Mouse (Mus musculus) brown adipose tissue, adult 24 weeks (tissue): ENCODE measurements around the gene 4930568D16Rik. TPM values are rescaled to one million over a fixed set of nuclear protein-coding genes. Genes with fewer than 3 reads are reported as not detected.

Source experiments
- H3K27ac ChIP-seq: fragments of 200-500 bp; replicated peaks from 2 replicates; pipeline ENCODE4 v1.5.1; 2012; ENCODE audit warnings: low read depth, mild to moderate bottlenecking, low read length
- H3K4me1 ChIP-seq: fragments of 200-500 bp; 2 replicates; pipeline ENCODE4 v1.6.1; 2012; ENCODE audit warnings: low read length, mixed read lengths; ENCODE audit not compliant: control insufficient read depth, insufficient read depth, insufficient read length
- H3K4me3 ChIP-seq: fragments of 200-500 bp; 2 replicates; pipeline ENCODE4 v1.5.1; 2012; ENCODE audit warnings: low read depth, mild to moderate bottlenecking, low read length, moderate library complexity; ENCODE audit not compliant: insufficient read depth
- polyA plus RNA-seq: library from polyadenylated mRNA; stranded (reverse); fragments of >200 nt; gene quantifications from 2 replicates; pipeline ENCODE4 v1.2.4, GENCODE M21; 2012; ENCODE audit not compliant: missing spikeins, insufficient read depth, insufficient read length

4930568D16Rik gene
- not detected in 2 replicates for polyA plus RNA-seq

GRCm38 (mm10) chr2:35367629-35368028, at the start of gene 4930568D16Rik:
Gene 4930568D16Rik, minus strand, starts transcription at chr2:35367729.
- no peak within 1 kb of the TSS for H3K4me3 ChIP-seq
- H3K4me1 ChIP-seq, result no peaks in the 10 kb centered on the region

GRCm38 (mm10) chr2:35417231-35417630, 49.7 kb upstream of the 4930568D16Rik start:
- H3K4me1 ChIP-seq, result peaks cover 8% of the 10 kb centered on the region; the same call in 1 of the 2 replicates
- H3K4me3 ChIP-seq, result no peak overlapping the region
- no peak overlapping the region for H3K27ac ChIP-seq

More at GRCm38 (mm10) chr2:35367629-35368028, at the start of gene 4930568D16Rik:
- no peak within 1 kb of the TSS for H3K27ac ChIP-seq

DNA sequence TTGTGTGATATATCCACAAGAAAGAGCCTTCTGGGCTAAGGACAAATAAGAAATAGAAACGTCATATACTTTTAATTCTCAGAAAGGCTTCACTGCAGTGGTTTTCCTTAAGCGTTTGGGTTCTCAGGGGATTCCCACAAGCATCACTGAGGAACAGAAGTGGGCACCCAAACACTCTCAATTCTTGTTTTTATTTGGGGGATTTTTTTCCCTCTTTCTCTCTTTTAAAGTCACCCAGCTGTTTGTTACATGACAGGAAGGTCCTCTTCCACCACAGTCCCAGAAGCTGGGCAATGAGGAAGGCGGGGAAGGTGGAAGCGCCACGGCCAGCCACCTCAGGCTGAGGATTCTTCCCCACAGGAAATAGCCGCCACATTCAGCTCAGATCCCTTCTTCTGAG, 48.9 kb upstream of the 4930568D16Rik start:
- no peak overlapping the region for H3K27ac ChIP-seq
- H3K4me3 ChIP-seq, result no peak overlapping the region
- peaks cover 8% of the 10 kb centered on the region; the same call in 1 of the 2 replicates for H3K4me1 ChIP-seq

DNA sequence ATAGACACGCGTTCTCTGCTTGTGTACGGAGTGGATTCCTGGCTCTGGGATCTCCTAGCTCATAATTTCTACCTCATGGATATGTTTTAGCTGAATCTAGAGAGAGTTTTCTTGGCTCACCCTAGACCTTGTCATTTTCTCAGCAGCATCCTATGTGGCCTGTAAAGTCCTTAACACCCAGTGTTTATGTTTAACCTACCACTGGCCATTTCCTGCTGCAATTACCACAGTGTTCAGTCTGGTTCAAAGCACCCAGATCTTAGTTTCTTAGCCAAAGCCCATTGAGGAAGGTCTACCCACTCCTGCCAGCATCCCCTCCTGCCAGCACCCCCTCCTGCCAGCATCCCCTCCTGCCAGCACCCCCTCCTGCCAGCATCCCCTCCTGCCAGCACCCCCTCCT, 45.3 kb upstream of the 4930568D16Rik start:
- H3K4me1 ChIP-seq, result peaks cover 8% of the 10 kb centered on the region; the same call in 1 of the 2 replicates
- no peak overlapping the region for H3K27ac ChIP-seq
- no peak overlapping the region for H3K4me3 ChIP-seq

DNA sequence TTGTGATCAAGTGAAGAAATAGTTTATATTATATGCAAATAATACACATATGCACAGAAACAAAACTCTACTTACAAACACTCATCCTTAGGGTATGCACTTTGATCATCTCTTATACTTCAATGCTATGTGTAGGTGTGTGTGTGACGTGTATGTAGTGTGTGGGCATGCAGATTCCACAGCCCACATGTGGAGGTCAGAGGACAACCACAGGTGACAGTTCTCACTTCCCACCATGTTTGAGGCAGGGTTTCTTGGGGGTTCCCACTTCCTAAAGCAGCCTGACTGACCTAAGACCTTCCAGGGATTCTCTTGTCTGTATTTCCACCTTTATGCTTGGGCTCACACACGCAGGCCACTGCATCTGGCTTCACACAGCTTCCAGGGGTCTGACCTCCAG, 44.7 kb upstream of the 4930568D16Rik start:
- Histone ChIP-seq H3K27ac (no peak overlapping the region), H3K4me3 (no peak overlapping the region), H3K4me1 (peaks cover 8% of the 10 kb centered on the region; the same call in 1 of the 2 replicates)

DNA sequence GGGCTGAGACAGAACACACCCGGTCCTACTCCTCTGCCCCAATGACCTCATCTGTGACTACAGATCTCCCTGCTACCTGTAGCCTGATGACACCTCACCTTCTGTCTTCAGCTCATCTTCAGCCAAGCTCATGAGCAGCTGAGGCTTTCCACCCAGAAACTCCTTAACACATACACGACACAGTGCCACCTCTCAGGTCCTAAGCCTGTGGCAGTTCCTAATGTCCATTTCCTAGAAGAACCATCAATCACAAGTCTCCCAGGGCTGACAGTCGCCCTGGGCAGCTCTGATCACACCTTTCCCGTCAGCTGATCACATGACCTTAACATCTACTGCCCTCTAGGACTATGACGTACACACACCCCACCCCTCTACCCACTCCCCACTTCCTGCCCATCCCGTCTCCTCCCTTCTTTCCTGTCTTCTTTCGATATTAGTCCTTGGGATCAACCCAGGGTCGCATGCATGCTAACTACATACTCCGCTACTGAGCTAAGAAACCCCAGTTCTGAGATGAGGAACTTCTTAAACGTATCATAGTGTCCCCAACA, 44.2 kb upstream of the 4930568D16Rik start:
- Histone ChIP-seq H3K27ac (no peak overlapping the region), H3K4me3 (no peak overlapping the region), H3K4me1 (0 out of 2 replicates have a peak, but pooled peaks cover 2% of the 10 kb centered on the region)

DNA sequence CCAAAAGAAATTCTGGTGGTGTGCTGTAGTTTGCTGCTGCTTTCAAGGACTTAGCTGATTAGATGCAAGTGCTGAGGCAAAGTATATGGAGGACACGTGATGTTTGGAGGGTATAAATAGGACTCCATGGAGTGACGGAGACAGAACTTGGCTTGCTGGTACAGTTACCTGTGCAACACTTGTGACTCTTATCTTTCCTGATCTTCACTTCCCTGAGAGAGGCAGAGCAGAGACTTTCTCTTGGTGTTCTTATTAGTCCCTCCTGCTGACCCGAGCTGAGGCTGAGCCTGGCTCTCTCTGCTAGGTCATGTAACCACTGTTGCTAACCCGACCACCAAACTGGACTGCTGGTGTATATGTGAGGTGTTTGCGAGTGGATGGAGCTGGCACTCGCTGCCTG, 41.9 kb upstream of the 4930568D16Rik start:
- Histone ChIP-seq H3K4me1 (0 out of 2 replicates have a peak, but pooled peaks cover 2% of the 10 kb centered on the region), H3K4me3 (no peak overlapping the region), H3K27ac (no peak overlapping the region)

DNA sequence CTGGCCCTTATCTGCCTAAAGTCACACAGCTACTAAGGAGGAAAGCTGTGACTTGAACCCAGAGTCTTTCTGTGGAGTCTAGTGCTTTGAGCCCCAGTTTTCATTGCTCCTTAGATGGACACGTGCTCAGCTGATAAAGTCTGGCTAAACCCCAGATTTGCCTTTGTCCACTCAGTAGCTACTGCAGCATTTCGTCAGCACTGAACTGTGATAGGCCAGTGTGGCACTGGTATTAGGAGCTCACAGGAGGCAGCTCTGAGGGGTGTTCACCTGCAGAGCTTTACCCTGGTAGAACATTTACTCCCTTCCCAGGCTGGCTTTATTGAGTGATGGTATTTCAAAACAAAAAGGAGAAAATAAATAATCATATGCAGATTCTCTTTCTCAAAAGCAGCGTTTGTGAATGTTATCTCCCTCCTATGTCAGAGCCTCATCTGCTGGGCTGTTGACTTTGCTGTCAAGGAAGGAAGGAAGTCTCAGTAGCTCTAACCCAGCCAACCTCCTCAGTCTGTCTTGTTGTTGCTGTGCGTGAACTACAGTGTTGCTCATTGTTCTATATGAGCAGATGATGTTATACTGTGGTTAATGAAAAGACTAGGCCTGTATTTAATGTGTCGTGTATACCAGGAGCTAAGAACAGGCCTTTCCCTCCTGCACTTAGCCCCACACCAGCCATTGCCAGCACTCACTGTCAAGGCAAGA, 41.0 kb upstream of the 4930568D16Rik start:
- Histone ChIP-seq H3K4me3 (no peak overlapping the region), H3K4me1 (no peaks in the 10 kb centered on the region), H3K27ac (no peak overlapping the region)

- Histone ChIP-seq H3K4me1 (no peaks in the 10 kb centered on the region), H3K4me3 (no peak overlapping the region), H3K27ac (no peak overlapping the region)
Observed at GRCm38 (mm10) chr2:35407878-35408277, 40.3 kb upstream of the 4930568D16Rik start.

- Histone ChIP-seq H3K27ac (no peak overlapping the region), H3K4me3 (no peak overlapping the region), H3K4me1 (no peaks in the 10 kb centered on the region)
Observed at GRCm38 (mm10) chr2:35407266-35407665, 39.7 kb upstream of the 4930568D16Rik start.

- Histone ChIP-seq H3K4me1 (no peaks in the 10 kb centered on the region), H3K27ac (no peak overlapping the region), H3K4me3 (no peak overlapping the region)
Observed at GRCm38 (mm10) chr2:35406611-35407010, 39.1 kb upstream of the 4930568D16Rik start.

GRCm38 (mm10) chr2:35402391-35402790, 34.9 kb upstream of the 4930568D16Rik start:
- H3K4me3 ChIP-seq, result no peak overlapping the region
- no peaks in the 10 kb centered on the region for H3K4me1 ChIP-seq
- H3K27ac ChIP-seq, result no peak overlapping the region

DNA sequence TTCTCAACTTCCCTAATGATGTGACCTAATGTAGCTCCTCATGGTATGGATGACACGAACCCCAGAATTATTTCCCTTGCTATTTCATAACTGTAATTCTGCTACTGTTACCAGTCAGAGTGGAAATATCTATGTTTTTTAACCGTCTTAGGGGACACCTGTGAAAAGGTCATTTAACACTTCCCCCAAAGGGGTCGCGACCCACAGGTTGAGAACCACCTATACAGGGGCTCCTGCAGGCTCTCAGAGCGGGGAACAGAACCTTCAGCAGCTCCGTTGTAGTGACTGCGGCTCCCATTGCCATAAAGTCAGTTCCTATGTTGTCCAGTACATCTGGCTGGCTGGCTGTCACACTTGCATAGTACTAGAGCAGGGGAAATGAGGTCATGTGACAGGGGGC, 33.2 kb upstream of the 4930568D16Rik start:
- Histone ChIP-seq H3K4me1 (no peaks in the 10 kb centered on the region), H3K4me3 (no peak overlapping the region), H3K27ac (no peak overlapping the region)

GRCm38 (mm10) chr2:35398184-35398828, 30.8 kb upstream of the 4930568D16Rik start:
- Histone ChIP-seq H3K4me1 (no peaks in the 10 kb centered on the region), H3K27ac (no peak overlapping the region), H3K4me3 (no peak overlapping the region)

DNA sequence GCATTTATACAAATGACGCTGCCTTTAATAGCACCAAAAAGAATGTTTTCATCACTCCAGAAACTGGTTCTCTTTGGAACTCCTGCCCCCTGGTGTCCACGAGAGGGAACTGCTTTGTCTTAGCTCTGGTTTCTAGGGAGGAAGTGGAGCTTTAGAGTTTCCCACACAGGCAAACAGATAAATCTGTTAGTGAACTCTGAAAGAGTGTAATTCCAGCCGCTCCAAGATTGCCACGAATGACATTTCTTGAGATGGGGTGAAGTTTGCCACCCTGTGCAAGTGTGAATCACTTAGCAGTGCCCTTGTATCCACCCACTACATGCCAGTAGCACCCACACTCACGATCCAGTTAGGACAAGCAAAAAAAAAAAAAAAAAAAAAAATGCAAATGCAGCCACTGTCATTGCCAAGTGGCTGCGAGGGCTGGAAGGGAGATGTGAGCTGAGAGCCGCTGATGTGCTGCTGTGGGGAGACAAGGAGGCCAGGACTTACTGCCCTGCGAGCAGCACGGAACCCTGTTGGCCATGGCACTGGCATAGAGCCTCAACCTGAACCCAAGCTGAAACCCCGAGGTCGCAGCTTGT, 30.2 kb upstream of the 4930568D16Rik start:
- H3K27ac ChIP-seq, result no peak overlapping the region
- H3K4me1 ChIP-seq, result no peaks in the 10 kb centered on the region
- no peak overlapping the region for H3K4me3 ChIP-seq
